Mouse (Mus musculus) kidney, embryonic 15.5 days (tissue): Measurements from ENCODE around the gene Olfr1441. TPM values are rescaled to one million over a fixed set of nuclear protein-coding genes. Genes with fewer than 3 reads are reported as not detected.

ENCODE experiments used
- ATAC-seq: fragments of 200-750 bp; cut with Nextera tagmentation; replicated peaks from 2 replicates; pipeline ENCODE4 v1.8.0; 2017; ENCODE audit warnings: moderate TSS enrichment; ENCODE audit not compliant: low FRiP score
- H3K27ac ChIP-seq: fragments of 300-500 bp; sonication (generic); 2 replicates; pipeline ENCODE4 v1.5.1; 2015; ENCODE audit warnings: mild to moderate bottlenecking, inconsistent platforms
- H3K27me3 ChIP-seq: fragments of 300-500 bp; sonication (generic); 2 replicates; pipeline ENCODE4 v1.6.1; 2015; ENCODE audit warnings: inconsistent platforms
- H3K36me3 ChIP-seq: fragments of 300-500 bp; sonication (generic); 2 replicates; pipeline ENCODE4 v1.6.1; 2015; ENCODE audit warnings: inconsistent platforms
- H3K4me1 ChIP-seq: fragments of 300-500 bp; sonication (generic); 2 replicates; pipeline ENCODE4 v1.6.1; 2015; ENCODE audit warnings: inconsistent platforms
- H3K4me2 ChIP-seq: fragments of 300-500 bp; sonication (generic); 2 replicates; pipeline ENCODE4 v1.6.1; 2015; ENCODE audit warnings: moderate library complexity, mild to moderate bottlenecking, inconsistent platforms
- H3K4me3 ChIP-seq: fragments of 300-500 bp; sonication (generic); replicated peaks from 2 replicates; pipeline ENCODE4 v1.5.1; 2015; ENCODE audit warnings: mild to moderate bottlenecking, inconsistent platforms
- H3K9ac ChIP-seq: fragments of 300-500 bp; sonication (generic); 2 replicates; pipeline ENCODE4 v1.6.1; 2015; ENCODE audit warnings: mild to moderate bottlenecking, inconsistent platforms
- H3K9me3 ChIP-seq: fragments of 300-500 bp; sonication (generic); replicated peaks from 2 replicates; pipeline ENCODE4 v1.6.1; 2016; ENCODE audit warnings: inconsistent platforms
- WGBS: fragments of 180-500 bp; shearing (Covaris S2); methylation state at CpG from one replicate; pipeline ENCODE4 v1.1.7; 2015; ENCODE audit warnings: mixed read lengths; 5-methylcytosine and 5-hydroxymethylcytosine counted together
- polyA plus RNA-seq: library from polyadenylated mRNA; unstranded; fragments of >200 nt; fragmentation: Nextera tagmentation; extraction: Ambion mirVana; gene quantifications from 2 replicates; pipeline ENCODE4 v1.2.1, GENCODE M21; 2015

Olfr1441 gene
- polyA plus RNA-seq, 1 experiment from 2014 or later: not detected

- H3K9me3 ChIP-seq: no peaks in the 10 kb centered on the region
- no peak overlapping the region for H3K4me3 ChIP-seq
- ATAC-seq: no peak
- no peak overlapping the region for H3K4me2 ChIP-seq
- no peak overlapping the region for H3K9ac ChIP-seq
- 84% methylated on average over 4 of the region's 4 CpGs for WGBS
- peaks cover 2% of the 10 kb centered on the region; the same call in 1 of the 2 replicates for H3K4me1 ChIP-seq
- 0 out of 2 replicates have a peak, but pooled peaks cover 7% of the 10 kb centered on the region for H3K36me3 ChIP-seq
- no peaks in the 10 kb centered on the region for H3K27me3 ChIP-seq
- no peak overlapping the region for H3K27ac ChIP-seq
Observed at GRCm38 (mm10) chr19:12464674-12465073, 47.4 kb downstream of the Olfr1441 start.

DNA sequence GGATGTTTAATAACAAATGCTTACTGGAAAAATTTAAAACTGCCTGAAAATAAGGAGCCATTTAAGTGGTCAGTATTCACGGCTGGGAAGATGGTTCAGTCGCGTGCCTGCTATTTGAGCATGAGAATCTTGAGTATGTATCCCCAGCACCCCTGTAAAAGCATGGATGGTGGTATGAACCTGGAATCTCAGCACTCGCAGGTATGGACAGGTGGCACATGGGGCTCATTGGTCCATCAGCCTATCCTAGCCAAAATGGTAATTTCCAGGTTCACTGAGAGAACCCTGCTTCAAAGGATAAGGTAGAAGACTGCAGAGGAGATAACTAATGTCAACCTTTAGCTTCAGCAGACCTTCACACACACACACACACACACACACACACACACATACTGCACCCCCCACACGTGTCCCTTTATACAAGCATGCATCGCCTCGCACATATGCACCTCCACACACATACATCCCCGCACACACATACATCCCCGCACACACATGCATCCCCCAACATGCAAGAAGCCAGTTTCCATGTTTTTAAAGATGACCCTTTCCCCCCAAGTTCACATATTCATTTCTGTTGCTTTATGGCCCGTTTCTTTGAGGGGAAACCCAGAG lies 48.4 kb downstream of the Olfr1441 start:
- WGBS: 93% methylated on average over 10 of the region's 10 CpGs
- Histone ChIP-seq H3K9ac (no peak overlapping the region), H3K27me3 (no peaks in the 10 kb centered on the region), H3K4me2 (no peak overlapping the region), H3K36me3 (0 out of 2 replicates have a peak, but pooled peaks cover 7% of the 10 kb centered on the region), H3K27ac (no peak overlapping the region), H3K4me1 (peaks cover 2% of the 10 kb centered on the region; the same call in 1 of the 2 replicates), H3K4me3 (no peak overlapping the region), H3K9me3 (no peaks in the 10 kb centered on the region)
- no peak for ATAC-seq

GRCm38 (mm10) chr19:12466204-12466603 lies 49.0 kb downstream of the Olfr1441 start:
- Histone ChIP-seq H3K4me3 (no peak overlapping the region), H3K9me3 (no peaks in the 10 kb centered on the region), H3K4me1 (peaks cover 2% of the 10 kb centered on the region; the same call in 1 of the 2 replicates), H3K4me2 (no peak overlapping the region), H3K27me3 (no peaks in the 10 kb centered on the region), H3K36me3 (0 out of 2 replicates have a peak, but pooled peaks cover 7% of the 10 kb centered on the region), H3K27ac (no peak overlapping the region), H3K9ac (no peak overlapping the region)
- 28% methylated on average over 7 of the region's 7 CpGs for WGBS
- ATAC-seq: peak; percentile 66

- H3K4me2 ChIP-seq: no peak overlapping the region
- H3K27ac ChIP-seq: no peak overlapping the region
- H3K4me1 ChIP-seq: peaks cover 2% of the 10 kb centered on the region; the same call in 1 of the 2 replicates
- no peaks in the 10 kb centered on the region for H3K27me3 ChIP-seq
- WGBS: 89% methylated on average over 5 of the region's 5 CpGs
- ATAC-seq: no peak
- no peak overlapping the region for H3K9ac ChIP-seq
- no peaks in the 10 kb centered on the region for H3K9me3 ChIP-seq
- no peak overlapping the region for H3K4me3 ChIP-seq
- peaks cover 8% of the 10 kb centered on the region; the same call in 1 of the 2 replicates for H3K36me3 ChIP-seq
Observed at GRCm38 (mm10) chr19:12467436-12467835, 50.2 kb downstream of the Olfr1441 start.

GRCm38 (mm10) chr19:12471866-12472265 lies 54.6 kb downstream of the Olfr1441 start:
- WGBS: 61% methylated on average over 3 of the region's 3 CpGs
- Histone ChIP-seq H3K36me3 (peaks cover 17% of the 10 kb centered on the region; the same call in 1 of the 2 replicates), H3K9me3 (no peaks in the 10 kb centered on the region), H3K9ac (no peak overlapping the region), H3K4me3 (no peak overlapping the region), H3K27me3 (no peaks in the 10 kb centered on the region), H3K27ac (no peak overlapping the region), H3K4me1 (peaks cover 18% of the 10 kb centered on the region), H3K4me2 (no peak overlapping the region)
- no peak for ATAC-seq

DNA sequence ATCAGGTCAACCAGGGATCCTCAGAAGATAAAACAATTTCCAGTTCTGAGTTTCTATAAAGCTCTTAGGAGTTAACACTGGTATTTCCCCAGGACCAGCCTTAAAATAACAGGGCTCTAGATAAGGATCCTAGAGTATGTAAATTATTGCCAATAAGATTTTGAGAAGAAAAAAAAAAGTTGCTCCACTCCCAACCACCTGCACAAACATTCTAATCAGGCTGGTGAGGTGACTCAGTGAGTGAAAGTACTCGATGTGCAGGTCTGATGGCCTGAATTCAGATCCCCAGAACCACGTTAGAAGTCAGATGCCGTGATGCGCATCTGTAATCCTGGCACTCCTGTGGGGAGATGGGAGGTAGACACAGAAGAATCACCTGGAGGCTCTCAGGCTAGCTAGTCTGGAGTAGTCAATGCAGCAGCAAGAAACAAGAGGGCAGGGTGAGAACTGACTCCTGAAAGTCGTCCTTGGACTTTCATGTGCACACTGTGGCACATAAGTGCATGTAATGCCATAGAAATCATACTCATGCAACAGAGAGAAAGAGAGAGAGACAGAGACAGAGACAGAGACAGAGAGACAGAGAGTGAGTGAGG lies 55.2 kb downstream of the Olfr1441 start:
- ATAC-seq: no peak
- H3K4me1 ChIP-seq: peaks cover 21% of the 10 kb centered on the region
- no peaks in the 10 kb centered on the region for H3K27me3 ChIP-seq
- H3K4me2 ChIP-seq: no peak overlapping the region
- no peak overlapping the region for H3K4me3 ChIP-seq
- 75% methylated on average over 5 of the region's 5 CpGs for WGBS
- no peak overlapping the region for H3K9ac ChIP-seq
- no peak overlapping the region for H3K27ac ChIP-seq
- H3K36me3 ChIP-seq: peaks cover 17% of the 10 kb centered on the region; the same call in 1 of the 2 replicates
- H3K9me3 ChIP-seq: no peaks in the 10 kb centered on the region

Other genes with a start within 250 kb of the Olfr1441 start
- gene Olfr1555-ps1, start 247.3 kb upstream of the Olfr1441 start, polyA plus RNA-seq: not detected in 2 replicates
- gene Olfr1431, start 216.8 kb upstream of the Olfr1441 start, polyA plus RNA-seq: not detected in 2 replicates
- gene Olfr1432, start 184.8 kb upstream of the Olfr1441 start, polyA plus RNA-seq: not detected in 2 replicates
- gene Olfr262, start 175.8 kb upstream of the Olfr1441 start, polyA plus RNA-seq: not detected in 2 replicates
- not detected in 2 replicates for gene Olfr235, start 156.4 kb upstream of the Olfr1441 start, polyA plus RNA-seq
- gene Olfr1434, start 137.6 kb upstream of the Olfr1441 start, polyA plus RNA-seq: not detected in 2 replicates
- not detected in 2 replicates for gene Olfr1436, start 118.3 kb upstream of the Olfr1441 start, polyA plus RNA-seq
- not detected in 2 replicates for gene Olfr1437, start 92.3 kb upstream of the Olfr1441 start, polyA plus RNA-seq
- not detected in 2 replicates for gene Olfr1438-ps1, start 81.5 kb upstream of the Olfr1441 start, polyA plus RNA-seq
- gene Olfr1440, start 30.2 kb upstream of the Olfr1441 start, polyA plus RNA-seq: not detected in 2 replicates
- not detected in 2 replicates for gene Pfpl, start 10.5 kb downstream of the Olfr1441 start, polyA plus RNA-seq
- 0.57 and 0.62 TPM in 2 replicates for gene Mpeg1, start 43.3 kb downstream of the Olfr1441 start, polyA plus RNA-seq
- gene Dtx4, start 84.0 kb downstream of the Olfr1441 start, polyA plus RNA-seq: 6.2 and 6.7 TPM in 2 replicates
- 25.3 and 26.3 TPM in 2 replicates for gene Fam111a, start 128.3 kb downstream of the Olfr1441 start, polyA plus RNA-seq
- gene Gm4952, start 182.5 kb downstream of the Olfr1441 start, polyA plus RNA-seq: 0.23 and 0.27 TPM in 2 replicates
- 11.5 and 12.6 TPM in 2 replicates for gene Glyat, start 215.9 kb downstream of the Olfr1441 start, polyA plus RNA-seq